In the genomic region with DNA sequence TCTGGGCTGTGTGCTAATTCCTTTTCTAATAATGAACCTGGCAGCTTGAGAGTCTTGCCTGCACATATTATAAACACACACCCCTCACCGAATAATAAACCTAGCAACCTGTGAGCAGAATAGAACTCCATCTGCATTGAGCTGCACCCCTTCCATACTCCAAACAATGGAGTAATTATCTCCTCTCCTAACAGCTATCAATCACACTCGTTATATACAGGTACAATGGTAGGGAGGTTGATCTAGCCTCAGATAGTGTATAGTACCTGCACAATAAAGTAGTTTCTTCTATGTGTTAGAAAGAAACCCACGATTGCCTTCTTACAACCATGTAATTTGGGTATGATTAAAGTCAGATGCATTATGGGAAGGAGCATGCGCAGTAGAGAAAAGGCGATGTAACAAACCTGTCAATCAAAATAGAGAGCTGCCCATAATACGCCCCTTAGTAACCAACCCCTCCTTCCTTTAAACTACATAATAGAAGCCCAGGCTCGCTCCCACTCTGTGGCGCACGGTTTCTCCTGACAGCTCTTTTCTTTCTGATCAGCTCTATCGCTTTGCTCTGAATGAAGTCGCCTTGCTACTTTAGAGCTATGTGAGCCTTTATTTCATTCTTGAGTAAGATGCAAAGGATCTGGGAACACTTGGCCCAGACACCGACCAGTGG, we compare ENCODE assay signal across 14 mouse cellular contexts. TPM values are rescaled to one million over a fixed set of nuclear protein-coding genes. Genes with fewer than 3 reads are reported as not detected.
A peak's percentile ranks its signal among the peaks of the same experiment; 100 is the strongest.
DNase-seq lines count a peak whose midpoint lies in the region; ATAC-seq and TF ChIP-seq lines count a peak whose summit lies in the region.
"Had no signal": no experiment of that assay in that cellular context is flagged by ENCODE, and none has a peak within 500 bp of the region (broad histone marks: within the 10 kb centered on the region; RNA-seq: fewer than 3 reads in every experiment).

No protein-coding gene starts in this region.

- no peak overlapping the region for H3K4me3 ChIP-seq in CH12.LX (replicated peaks in 1 of 3; ENCODE audit: low read depth in 2 of 3, low read length in 2 of 3, poor library complexity in 1 of 3)
- peak overlapping the region; percentile 7; the same call in 1 of the 2 replicates for H3K4me3 ChIP-seq in forebrain, embryonic 15.5 days
- H3K4me3 ChIP-seq in left cerebral cortex, adult 2 months, result peak overlapping the region; percentile 22; the same call in 1 of the 2 replicates
- no peak overlapping the region for H3K4me3 ChIP-seq in kidney, embryonic 15.5 days (replicated peaks)
- H3K4me3 ChIP-seq: liver, embryonic 12.5 days; neural tube, embryonic 15.5 days had no signal

- in situ Hi-C loops in CH12.LX (cut with MboI; ENCODE audit: low pct_ligation_motif_present, low pct_unique_long_range_greater_than_20kb, low sequenced_read_pairs), result loop anchor here (25.0 kb wide), 1 partner anchor 359 kb away; the partner anchor contains the start of genes Adam15 and Efna4

- WGBS in forebrain, embryonic 15.5 days, result 31% methylated on average over 12 of the region's 12 CpGs
- WGBS in kidney, embryonic 15.5 days, result 85% methylated on average over 12 of the region's 12 CpGs

- H3K79me2 ChIP-seq in CH12.LX (replicated peaks; ENCODE audit: control insufficient read depth, extremely low read depth, insufficient read depth, poor library complexity, severe bottlenecking), result no peaks in the 10 kb centered on the region

- dilution Hi-C loops in CH12.LX (cut with MboI; ENCODE audit: extremely low pct_ligation_motif_present, extremely low pct_unique_long_range_greater_than_20kb, low sequenced_read_pairs), result no loop called here

- H3K27ac ChIP-seq in CH12.LX (ENCODE audit: insufficient read depth, low read depth), result no peak overlapping the region
- peak overlapping the region; percentile 81 for H3K27ac ChIP-seq in forebrain, embryonic 15.5 days (replicated peaks)
- no peak overlapping the region; the same call in 1 of the 2 replicates for H3K27ac ChIP-seq in left cerebral cortex, adult 2 months
- H3K27ac ChIP-seq in kidney, embryonic 15.5 days, result no peak overlapping the region
- H3K27ac ChIP-seq: liver, embryonic 12.5 days; neural tube, embryonic 15.5 days had no signal

- peak; percentile 85 for ATAC-seq in frontal cortex, adult (ENCODE audit: low TSS enrichment)
- ATAC-seq in forebrain, embryonic 15.5 days (replicated peaks), result peak; percentile 93
- ATAC-seq in kidney, embryonic 15.5 days (replicated peaks; ENCODE audit: low FRiP score), result no peak
- ATAC-seq: liver, embryonic 12.5 days had no signal

- TF ChIP-seq RAD21 in CH12.LX (IDR thresholded peaks at IDR 0.05; ENCODE audit: low read depth, low read length), result no peak

- peaks cover 4 to 11% of the 10 kb centered on the region in 2 experiments for H3K4me1 ChIP-seq in CH12.LX (ENCODE audit: control insufficient read depth in 1 of 2, insufficient read depth in 2 of 2)
- H3K4me1 ChIP-seq in forebrain, embryonic 15.5 days, result peaks cover 7% of the 10 kb centered on the region; the same call in 1 of the 2 replicates
- no peaks in the 10 kb centered on the region for H3K4me1 ChIP-seq in kidney, embryonic 15.5 days
- H3K4me1 ChIP-seq: liver, embryonic 12.5 days; neural tube, embryonic 15.5 days had no signal

- peaks cover 1% of the 10 kb centered on the region for H3K27me3 ChIP-seq in CH12.LX (replicated peaks)
- no peaks in the 10 kb centered on the region for H3K27me3 ChIP-seq in forebrain, embryonic 15.5 days
- no peaks in the 10 kb centered on the region for H3K27me3 ChIP-seq in kidney, embryonic 15.5 days
- H3K27me3 ChIP-seq: liver, embryonic 12.5 days; neural tube, embryonic 15.5 days had no signal

- intact Hi-C loops in left cerebral cortex, adult 2 months (cut with DNase I), result no loop called here

- TF ChIP-seq EP300 in CH12.LX (IDR thresholded peaks at IDR 0.05; ENCODE audit: low read length), result no peak

- H3K9ac ChIP-seq in CH12.LX (ENCODE audit: insufficient read depth, low read depth), result no peak overlapping the region
- no peak overlapping the region for H3K9ac ChIP-seq in forebrain, embryonic 15.5 days (replicated peaks)
- no peak overlapping the region for H3K9ac ChIP-seq in kidney, embryonic 15.5 days
- H3K9ac ChIP-seq: liver, embryonic 12.5 days; neural tube, embryonic 15.5 days had no signal

- peaks cover 20% of the 10 kb centered on the region for H3K9me3 ChIP-seq in CH12.LX (replicated peaks; ENCODE audit: low read length)
- no peaks in the 10 kb centered on the region for H3K9me3 ChIP-seq in forebrain, embryonic 15.5 days
- H3K9me3 ChIP-seq in kidney, embryonic 15.5 days (replicated peaks), result no peaks in the 10 kb centered on the region
- H3K9me3 ChIP-seq: G1E; liver, embryonic 12.5 days; neural tube, embryonic 15.5 days had no signal

- no peak overlapping the region for H3K4me2 ChIP-seq in CH12.LX (ENCODE audit: insufficient read depth, low read depth, poor library complexity, severe bottlenecking)
- peak overlapping the region; percentile 23; the same call in 1 of the 2 replicates for H3K4me2 ChIP-seq in forebrain, embryonic 15.5 days (replicated peaks)
- H3K4me2 ChIP-seq in kidney, embryonic 15.5 days, result no peak overlapping the region
- H3K4me2 ChIP-seq: liver, embryonic 12.5 days; neural tube, embryonic 15.5 days had no signal

- no peak for DNase-seq in frontal cortex, postnatal 25 days (ENCODE audit: low spot score in 2 of 2)
- no peak for DNase-seq in CH12.LX (ENCODE audit: extremely low read depth)
- peak in 1 of 2 experiments; percentile 28 for DNase-seq in left cerebral cortex, adult 2 months (ENCODE audit: extremely low spot score in 1 of 2, low spot score in 2 of 2)
- no peak for DNase-seq in ovary, postnatal 10 days (ENCODE audit: low spot score)
- no peak for DNase-seq in heart, adult 18-20 months
- DNase-seq: kidney, adult 9 months; lung, postnatal 10 days; thymus, postnatal 36 days had no signal

- TF ChIP-seq POLR2A in CH12.LX (IDR thresholded peaks at IDR 0.05; ENCODE audit: low read depth, low read length), result no peak

- H3K36me3 ChIP-seq in CH12.LX (replicated peaks in 1 of 2; ENCODE audit: control insufficient read depth in 1 of 2, insufficient read depth in 1 of 2, low read length in 1 of 2), result no peaks in the 10 kb centered on the region
- H3K36me3 ChIP-seq in forebrain, embryonic 15.5 days, result no peaks in the 10 kb centered on the region
- H3K36me3 ChIP-seq in kidney, embryonic 15.5 days, result no peaks in the 10 kb centered on the region
- H3K36me3 ChIP-seq: G1E; liver, embryonic 12.5 days; neural tube, embryonic 15.5 days had no signal

- no peak for TF ChIP-seq CTCF in CH12.LX (conservative IDR thresholded peaks at IDR 0.05 in 1 of 2, IDR thresholded peaks at IDR 0.05 in 1 of 2; ENCODE audit: low read depth in 2 of 2, low read length in 2 of 2)
- TF ChIP-seq CTCF in left cerebral cortex, adult 2 months (IDR thresholded peaks at IDR 0.05), result no peak

TF ChIP-seq in CH12.LX, 34 proteins besides CTCF, POLR2A, EP300 and RAD21:
- TF ChIP-seq MAZ (IDR thresholded peaks at IDR 0.05; ENCODE audit: low read depth, low read length) (no peak), POLR2AphosphoS2 (IDR thresholded peaks at IDR 0.05; ENCODE audit: low read depth, low read length) (no peak), NRF1 (IDR thresholded peaks at IDR 0.05; ENCODE audit: low read depth, low read length) (0 out of 2 replicates have a peak, but pooled peaks have one; percentile 17), SIN3A (IDR thresholded peaks at IDR 0.05; ENCODE audit: low read length) (no peak)

RNA-seq across cellular contexts. Expression of gene Adar, which starts 18.5 kb away (rescaled TPM):
- total RNA-seq in CH12.LX (2012; rRNA removed) (20.4 and 22.7 TPM in 2 replicates), CH12.LX (2014; rRNA removed) (11.5 and 12.5 TPM in 2 replicates)
- 32.4 and 33.1 TPM in 2 replicates for polyA plus RNA-seq in CH12.LX (2012; ENCODE audit: insufficient read length, low read depth)
- polyA plus RNA-seq in forebrain, embryonic 15.5 days (2015; fragmentation: Nextera tagmentation; extraction: Ambion mirVana), result 25.0 and 25.6 TPM in 2 replicates
- 100 to 1,000 TPM; 140 to 151 TPM for total RNA-seq in left cerebral cortex, adult 2 months (2021)
- total RNA-seq in heart, adult 18-20 months (2021), result 10 to 100 TPM; 10.2 to 11.0 TPM
- polyA plus RNA-seq in kidney, embryonic 15.5 days (2015; fragmentation: Nextera tagmentation; extraction: Ambion mirVana), result 10.4 and 11.7 TPM in 2 replicates

Comparison
In these comparisons a context has a peak if more than half of its experiments do, and no peak if none do; other contexts are left out.
1. H3K4me3 ChIP-seq: peak in forebrain, embryonic 15.5 days (single experiment) and left cerebral cortex, adult 2 months (single experiment); none in CH12.LX (0 of 3) and kidney, embryonic 15.5 days (single experiment).
2. RNA of gene Adar, which starts 18.5 kb away (total RNA-seq): 140 to 151 TPM in left cerebral cortex, adult 2 months; 11.5 to 22.7 TPM in CH12.LX and 10.2 to 11.0 TPM in heart, adult 18-20 months; every median in the first group is over 4 times any median in the second.